8 mouse cellular contexts compared by ENCODE assay signal in the genomic region with DNA sequence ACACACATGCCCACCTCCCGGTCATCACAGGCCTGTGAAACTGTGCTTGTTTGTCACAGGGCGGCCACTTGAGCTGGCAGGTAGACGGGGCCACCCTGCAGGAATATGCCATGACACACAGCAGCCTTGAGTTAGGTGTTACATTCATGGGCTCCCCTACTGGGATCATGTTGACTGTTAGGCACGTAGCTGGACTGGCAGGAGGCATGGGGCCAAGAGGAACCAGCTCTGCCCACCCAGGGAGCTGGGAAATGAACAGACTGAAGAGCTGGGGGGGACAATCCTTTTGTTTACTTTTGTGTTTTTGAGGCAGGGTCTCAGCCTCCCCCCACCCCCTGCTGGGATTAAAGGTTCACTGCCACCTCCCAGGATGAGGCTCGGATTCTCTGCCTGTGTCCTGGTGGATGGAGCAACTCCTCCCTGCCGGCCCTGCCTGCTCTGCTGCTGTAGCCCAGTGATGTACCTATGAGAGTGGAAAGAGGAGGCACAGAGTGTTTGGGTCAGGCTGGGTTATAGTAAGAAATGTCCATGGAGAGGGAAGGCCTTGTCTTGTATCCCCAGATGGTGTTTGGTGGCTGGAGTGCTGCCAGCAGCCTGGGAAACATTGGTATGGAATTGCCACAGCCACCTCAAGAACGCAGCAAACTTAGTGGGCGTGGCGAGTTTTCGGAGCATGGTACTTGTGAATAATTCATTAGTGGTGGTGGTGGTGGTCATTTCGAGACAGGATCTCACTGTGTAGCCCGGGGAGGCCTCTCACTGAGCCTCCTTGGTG. TPM values are rescaled to one million over a fixed set of nuclear protein-coding genes. Genes with fewer than 3 reads are reported as not detected.
DNase-seq lines count a peak whose midpoint lies in the region; ATAC-seq lines count a peak whose summit lies in the region.

No protein-coding gene starts in this region.

- peaks cover under 1% of the 10 kb centered on the region for H3K9me3 ChIP-seq in erythroblast, embryonic 14.5 days (ENCODE audit: control insufficient read depth, low read length)
- H3K9me3 ChIP-seq in intestine, embryonic 15.5 days, result no peaks in the 10 kb centered on the region
- no peaks in the 10 kb centered on the region for H3K9me3 ChIP-seq in neural tube, embryonic 15.5 days (replicated peaks)

- H3K4me2 ChIP-seq in intestine, embryonic 15.5 days (replicated peaks), result peak overlapping the region; percentile 100
- peak overlapping the region; percentile 88 for H3K4me2 ChIP-seq in neural tube, embryonic 15.5 days

- H3K4me3 ChIP-seq in erythroblast, embryonic 14.5 days (replicated peaks), result peak overlapping the region; percentile 81
- 0 out of 2 replicates have a peak overlapping the region, but pooled peaks have one; percentile 73 for H3K4me3 ChIP-seq in intestine, embryonic 15.5 days (replicated peaks)
- H3K4me3 ChIP-seq in neural tube, embryonic 15.5 days (replicated peaks), result peak overlapping the region; percentile 78

- peak; percentile 70 to 76 for DNase-seq in right cerebral cortex, postnatal 10 days (ENCODE audit: low spot score in 2 of 2)
- DNase-seq in right cerebral cortex, adult 18-20 months, result no peak
- DNase-seq in layer of hippocampus, adult 11-12 months (ENCODE audit: low spot score), result no peak
- DNase-seq in c-Kit-positive CD71-positive TER-119-positive erythroid progenitor cells, embryonic 14.5 days (ENCODE audit: low spot score), result no peak

- no peak overlapping the region for H3K27ac ChIP-seq in intestine, embryonic 15.5 days
- H3K27ac ChIP-seq in neural tube, embryonic 15.5 days (replicated peaks), result peak overlapping the region; percentile 68

- ATAC-seq in erythroblast, adult 5-6 weeks (replicated peaks; ENCODE audit: low FRiP score, poor library complexity, severe bottlenecking), result no peak
- no peak for ATAC-seq in intestine, embryonic 15.5 days
- no peak for ATAC-seq in neural tube, embryonic 15.5 days (ENCODE audit: low FRiP score)

- H3K36me3 ChIP-seq in erythroblast, embryonic 14.5 days (ENCODE audit: control insufficient read depth), result peaks cover 53% of the 10 kb centered on the region
- H3K36me3 ChIP-seq in intestine, embryonic 15.5 days, result peaks cover 13% of the 10 kb centered on the region; the same call in 1 of the 2 replicates
- peaks cover 23% of the 10 kb centered on the region for H3K36me3 ChIP-seq in neural tube, embryonic 15.5 days

- 68% methylated on average over 12 of the region's 12 CpGs for WGBS in intestine, embryonic 15.5 days
- 31% methylated on average over 12 of the region's 12 CpGs for WGBS in neural tube, embryonic 15.5 days

- H3K9ac ChIP-seq in intestine, embryonic 15.5 days, result peak overlapping the region; percentile 11; the same call in 1 of the 2 replicates
- peak overlapping the region; percentile 80 for H3K9ac ChIP-seq in neural tube, embryonic 15.5 days (replicated peaks)

- H3K4me1 ChIP-seq in erythroblast, embryonic 14.5 days (ENCODE audit: control insufficient read depth), result peaks cover 85% of the 10 kb centered on the region
- H3K4me1 ChIP-seq in intestine, embryonic 15.5 days (replicated peaks), result peaks cover 26% of the 10 kb centered on the region
- peaks cover 49% of the 10 kb centered on the region for H3K4me1 ChIP-seq in neural tube, embryonic 15.5 days

- no peaks in the 10 kb centered on the region for H3K27me3 ChIP-seq in erythroblast, embryonic 14.5 days (ENCODE audit: control insufficient read depth)
- no peaks in the 10 kb centered on the region for H3K27me3 ChIP-seq in intestine, embryonic 15.5 days (replicated peaks)
- no peaks in the 10 kb centered on the region for H3K27me3 ChIP-seq in neural tube, embryonic 15.5 days (replicated peaks)

RNA-seq across cellular contexts. Expression of gene Pdxp, which starts 2.5 kb away (rescaled TPM):
- 2.1 and 3.0 TPM in 2 replicates for polyA plus RNA-seq in erythroblast, embryonic 14.5 days (2012)
- 2.7 and 9.4 TPM in 2 replicates for total RNA-seq in erythroblast, adult 5-6 weeks (2015; ENCODE audit: low replicate concordance)
- total RNA-seq in erythroblast, adult 5-6 weeks (2017; ENCODE audit: low replicate concordance), result not detected in 2 replicates
- polyA plus RNA-seq in intestine, embryonic 15.5 days (2015; fragmentation: Nextera tagmentation; extraction: Ambion mirVana), result 11.0 TPM in 2 replicates
- polyA plus RNA-seq in neural tube, embryonic 15.5 days (2015; fragmentation: Nextera tagmentation; extraction: Ambion mirVana), result 64.2 and 76.9 TPM in 2 replicates

RNA-seq across cellular contexts. Expression of gene Lgals1, which starts 10.3 kb away (rescaled TPM):
- polyA plus RNA-seq in erythroblast, embryonic 14.5 days (2012), result 121 and 168 TPM in 2 replicates
- 46.1 and 56.2 TPM in 2 replicates for total RNA-seq in erythroblast, adult 5-6 weeks (2015; ENCODE audit: low replicate concordance)
- total RNA-seq in erythroblast, adult 5-6 weeks (2017; ENCODE audit: low replicate concordance), result 77.5 and 79.0 TPM in 2 replicates
- polyA plus RNA-seq in intestine, embryonic 15.5 days (2015; fragmentation: Nextera tagmentation; extraction: Ambion mirVana), result 996 and 1,059 TPM in 2 replicates
- polyA plus RNA-seq in neural tube, embryonic 15.5 days (2015; fragmentation: Nextera tagmentation; extraction: Ambion mirVana), result 218 and 380 TPM in 2 replicates

RNA-seq across cellular contexts. Expression of gene Sh3bp1, which starts 16.7 kb away (rescaled TPM):
- 13.6 and 16.2 TPM in 2 replicates for polyA plus RNA-seq in erythroblast, embryonic 14.5 days (2012)
- total RNA-seq in erythroblast, adult 5-6 weeks (2015; ENCODE audit: low replicate concordance), result 13.6 and 15.2 TPM in 2 replicates
- 4.5 and 8.8 TPM in 2 replicates for total RNA-seq in erythroblast, adult 5-6 weeks (2017; ENCODE audit: low replicate concordance)
- polyA plus RNA-seq in intestine, embryonic 15.5 days (2015; fragmentation: Nextera tagmentation; extraction: Ambion mirVana), result 21.6 and 26.8 TPM in 2 replicates
- polyA plus RNA-seq in neural tube, embryonic 15.5 days (2015; fragmentation: Nextera tagmentation; extraction: Ambion mirVana), result 3.7 and 16.9 TPM in 2 replicates

RNA-seq across cellular contexts. Expression of gene Gm49510, which starts 16.8 kb away (rescaled TPM):
- 0.04 TPM in 1 of 2 replicates, not detected in the other for polyA plus RNA-seq in erythroblast, embryonic 14.5 days (2012)
- total RNA-seq in erythroblast, adult 5-6 weeks (2015; ENCODE audit: low replicate concordance), result not detected in 2 replicates
- total RNA-seq in erythroblast, adult 5-6 weeks (2017; ENCODE audit: low replicate concordance), result 0.56 and 0.77 TPM in 2 replicates
- polyA plus RNA-seq in intestine, embryonic 15.5 days (2015; fragmentation: Nextera tagmentation; extraction: Ambion mirVana), result 0.23 and 0.42 TPM in 2 replicates
- polyA plus RNA-seq in neural tube, embryonic 15.5 days (2015; fragmentation: Nextera tagmentation; extraction: Ambion mirVana), result not detected in 2 replicates

RNA-seq across cellular contexts. Expression of gene Nol12, which starts 18.5 kb away (rescaled TPM):
- 3.9 and 5.4 TPM in 2 replicates for polyA plus RNA-seq in erythroblast, embryonic 14.5 days (2012)
- 1.5 and 6.1 TPM in 2 replicates for total RNA-seq in erythroblast, adult 5-6 weeks (2015; ENCODE audit: low replicate concordance)
- 7.6 and 10.7 TPM in 2 replicates for total RNA-seq in erythroblast, adult 5-6 weeks (2017; ENCODE audit: low replicate concordance)
- polyA plus RNA-seq in intestine, embryonic 15.5 days (2015; fragmentation: Nextera tagmentation; extraction: Ambion mirVana), result 41.4 and 42.3 TPM in 2 replicates
- polyA plus RNA-seq in neural tube, embryonic 15.5 days (2015; fragmentation: Nextera tagmentation; extraction: Ambion mirVana), result 63.0 and 63.2 TPM in 2 replicates

Comparison
In these comparisons a context has a peak if more than half of its experiments do, and no peak if none do; other contexts are left out.
1. DNase-seq: peak in right cerebral cortex, postnatal 10 days (2 of 2); none in right cerebral cortex, adult 18-20 months (single experiment), layer of hippocampus, adult 11-12 months (single experiment) and c-Kit-positive CD71-positive TER-119-positive erythroid progenitor cells, embryonic 14.5 days (single experiment).
2. Peak in every context shown above with its lines, with median percentiles within 50 percentile points of each other: H3K4me3 ChIP-seq.